Mouse (Mus musculus) intestine, embryonic 14.5 days (tissue): ENCODE measurements around the gene Mocs1. TPM values are rescaled to one million over a fixed set of nuclear protein-coding genes. Genes with fewer than 3 reads are reported as not detected.

Experiments used
- ATAC-seq: fragments of 200-750 bp; cut with Nextera tagmentation; replicated peaks from 2 replicates; pipeline ENCODE4 v1.8.0; 2017; ENCODE audit warnings: low read depth, moderate number of reproducible peaks, moderate TSS enrichment, moderate library complexity; ENCODE audit not compliant: low FRiP score, low TSS enrichment
- DNase-seq: peaks from one replicate; pipeline ENCODE4 v3.0.0-alpha.2; 2018; ENCODE audit warnings: low spot score
- H3K27ac ChIP-seq: fragments of 300-500 bp; sonication (generic); 2 replicates; pipeline ENCODE4 v1.5.1; 2014; ENCODE audit warnings: low read depth, mild to moderate bottlenecking, control low read depth
- H3K27me3 ChIP-seq: fragments of 300-500 bp; sonication (generic); replicated peaks from 2 replicates; pipeline ENCODE4 v1.6.1; 2014; ENCODE audit warnings: low read length, control low read depth; ENCODE audit not compliant: control insufficient read depth, insufficient read depth
- H3K36me3 ChIP-seq: fragments of 300-500 bp; sonication (generic); 2 replicates; pipeline ENCODE4 v1.6.1; 2014; ENCODE audit warnings: low read length, control low read depth; ENCODE audit not compliant: control insufficient read depth, insufficient read depth
- H3K4me1 ChIP-seq: fragments of 300-500 bp; sonication (generic); replicated peaks from 2 replicates; pipeline ENCODE4 v1.6.1; 2014; ENCODE audit warnings: low read length, control low read depth, mixed read lengths; ENCODE audit not compliant: control insufficient read depth, insufficient read depth
- H3K4me2 ChIP-seq: fragments of 300-500 bp; sonication (generic); 2 replicates; pipeline ENCODE4 v1.6.1; 2014; ENCODE audit warnings: low read length
- H3K4me3 ChIP-seq: fragments of 300-500 bp; sonication (generic); 2 replicates; pipeline ENCODE4 v1.5.1; 2014; ENCODE audit warnings: low read depth, low read length, control low read depth, mixed read lengths
- H3K9ac ChIP-seq: fragments of 300-500 bp; sonication (generic); 2 replicates; pipeline ENCODE4 v1.6.1; 2014; ENCODE audit warnings: mild to moderate bottlenecking, low read length
- H3K9me3 ChIP-seq: fragments of 300-500 bp; sonication (generic); 2 replicates; pipeline ENCODE4 v1.6.1; 2016; ENCODE audit warnings: low read length, control low read depth; ENCODE audit not compliant: control insufficient read depth
- WGBS: fragments of 180-500 bp; shearing (Covaris S2); extraction: QIAGEN DNeasy Blood & Tissue Kit; methylation state at CpG from one replicate; pipeline ENCODE4 v1.1.7; 2014; 5-methylcytosine and 5-hydroxymethylcytosine counted together
- polyA plus RNA-seq: library from polyadenylated mRNA; unstranded; fragments of >200 nt; fragmentation: Nextera tagmentation; extraction: Ambion mirVana; gene quantifications from 2 replicates; pipeline ENCODE4 v1.2.1, GENCODE M21; 2014

Gene Mocs1
- polyA plus RNA-seq, 1 experiment from 2014 or later: 7.8 TPM

GRCm38 (mm10) chr17:49427631-49428238 is 427 bp upstream of the Mocs1 start:
- ATAC-seq (peak; percentile 9; the same call in 1 of the 2 replicates), DNase-seq (no peak)
- Histone ChIP-seq H3K27ac (no peak overlapping the region), H3K4me3 (peak overlapping the region; percentile 81), H3K4me2 (peak overlapping the region; percentile 41), H3K9me3 (no peaks in the 10 kb centered on the region), H3K27me3 (no peaks in the 10 kb centered on the region), H3K4me1 (peaks cover 19% of the 10 kb centered on the region), H3K9ac (no peak overlapping the region), H3K36me3 (no peaks in the 10 kb centered on the region)
- WGBS: 25% methylated on average over 9 of the region's 9 CpGs

GRCm38 (mm10) chr17:49428751-49429415 is 721 bp downstream of the Mocs1 start:
- H3K9ac ChIP-seq: peak overlapping the region; percentile 85
- peak; percentile 66 for DNase-seq
- H3K9me3 ChIP-seq: no peaks in the 10 kb centered on the region
- H3K4me1 ChIP-seq: peaks cover 19% of the 10 kb centered on the region
- ATAC-seq: no peak; the same call in 1 of the 2 replicates
- peak overlapping the region; percentile 81 for H3K4me3 ChIP-seq
- H3K36me3 ChIP-seq: 0 out of 2 replicates have a peak, but pooled peaks cover 9% of the 10 kb centered on the region
- peak overlapping the region; percentile 40; the same call in 1 of the 2 replicates for H3K27ac ChIP-seq
- WGBS: 29% methylated on average over 13 of the region's 13 CpGs
- peak overlapping the region; percentile 97 for H3K4me2 ChIP-seq
- H3K27me3 ChIP-seq: no peaks in the 10 kb centered on the region

GRCm38 (mm10) chr17:49429471-49430129 is 1.4 kb downstream of the Mocs1 start:
- 0 out of 2 replicates have a peak, but pooled peaks cover 9% of the 10 kb centered on the region for H3K36me3 ChIP-seq
- H3K9ac ChIP-seq: no peak overlapping the region
- WGBS: 73% methylated on average over 6 of the region's 6 CpGs
- 0 out of 2 replicates have a peak overlapping the region, but pooled peaks have one; percentile 2 for H3K27ac ChIP-seq
- no peaks in the 10 kb centered on the region for H3K27me3 ChIP-seq
- ATAC-seq (no peak), DNase-seq (no peak)
- peaks cover 19% of the 10 kb centered on the region for H3K4me1 ChIP-seq
- no peaks in the 10 kb centered on the region for H3K9me3 ChIP-seq
- H3K4me3 ChIP-seq: peak overlapping the region; percentile 81
- peak overlapping the region; percentile 97 for H3K4me2 ChIP-seq

GRCm38 (mm10) chr17:49430136-49430535 is 2.0 kb downstream of the Mocs1 start:
- Histone ChIP-seq H3K4me3 (no peak overlapping the region), H3K4me1 (peaks cover 19% of the 10 kb centered on the region), H3K36me3 (peaks cover 14% of the 10 kb centered on the region), H3K27me3 (no peaks in the 10 kb centered on the region), H3K9ac (no peak overlapping the region), H3K27ac (no peak overlapping the region), H3K4me2 (peak overlapping the region; percentile 97), H3K9me3 (no peaks in the 10 kb centered on the region)
- DNase-seq (no peak), ATAC-seq (no peak)
- 70% methylated on average over 6 of the region's 6 CpGs for WGBS

- Histone ChIP-seq H3K9me3 (no peaks in the 10 kb centered on the region), H3K36me3 (peaks cover 24% of the 10 kb centered on the region), H3K27me3 (no peaks in the 10 kb centered on the region), H3K27ac (no peak overlapping the region), H3K9ac (no peak overlapping the region), H3K4me1 (peaks cover 19% of the 10 kb centered on the region), H3K4me2 (no peak overlapping the region), H3K4me3 (no peak overlapping the region)
- DNase-seq (no peak), ATAC-seq (no peak)
- WGBS: 86% methylated on average over 6 of the region's 6 CpGs
Measured at GRCm38 (mm10) chr17:49431176-49431575, 3.0 kb downstream of the Mocs1 start.

- H3K9me3 ChIP-seq: no peaks in the 10 kb centered on the region
- H3K36me3 ChIP-seq: peaks cover 24% of the 10 kb centered on the region
- H3K27ac ChIP-seq: no peak overlapping the region
- 43% methylated on average over 4 of the region's 4 CpGs for WGBS
- DNase-seq: no peak
- no peak overlapping the region for H3K4me2 ChIP-seq
- peaks cover 19% of the 10 kb centered on the region for H3K4me1 ChIP-seq
- no peak overlapping the region for H3K4me3 ChIP-seq
- no peak overlapping the region for H3K9ac ChIP-seq
- ATAC-seq: no peak
- no peaks in the 10 kb centered on the region for H3K27me3 ChIP-seq
Measured at GRCm38 (mm10) chr17:49432071-49432711, 4.0 kb downstream of the Mocs1 start.

- Histone ChIP-seq H3K36me3 (peaks cover 26% of the 10 kb centered on the region), H3K4me3 (no peak overlapping the region), H3K27me3 (no peaks in the 10 kb centered on the region), H3K4me1 (peaks cover 19% of the 10 kb centered on the region), H3K4me2 (no peak overlapping the region), H3K27ac (no peak overlapping the region), H3K9ac (no peak overlapping the region), H3K9me3 (no peaks in the 10 kb centered on the region)
- ATAC-seq (no peak), DNase-seq (no peak)
- WGBS: 92% methylated on average over 6 of the region's 6 CpGs
Measured at GRCm38 (mm10) chr17:49433071-49433470, 4.9 kb downstream of the Mocs1 start.

GRCm38 (mm10) chr17:49434236-49434635 is 6.1 kb downstream of the Mocs1 start:
- Histone ChIP-seq H3K27ac (no peak overlapping the region), H3K4me2 (no peak overlapping the region), H3K36me3 (peaks cover 33% of the 10 kb centered on the region), H3K4me3 (no peak overlapping the region), H3K9me3 (no peaks in the 10 kb centered on the region), H3K27me3 (no peaks in the 10 kb centered on the region), H3K4me1 (peaks cover 14% of the 10 kb centered on the region), H3K9ac (no peak overlapping the region)
- no peak for DNase-seq
- no peak for ATAC-seq
- WGBS: 74% methylated on average over 6 of the region's 6 CpGs
